Comparison of ENCODE assay signal across 19 mouse cellular contexts in genomic region chrX:102053371-102053770, GRCm38 (mm10). TPM values are rescaled to one million over a fixed set of nuclear protein-coding genes. Genes with fewer than 3 reads are reported as not detected.
DNase-seq lines count a peak whose midpoint lies in the region; ATAC-seq and TF ChIP-seq lines count a peak whose summit lies in the region.
"Had no signal": no experiment of that assay in that cellular context is flagged by ENCODE, and none has a peak within 500 bp of the region (broad histone marks: within the 10 kb centered on the region; RNA-seq: fewer than 3 reads in every experiment).

No protein-coding gene starts in this region.

- H3K27ac ChIP-seq in stomach, postnatal 0 days (replicated peaks) = no peak overlapping the region
- no peak overlapping the region for H3K27ac ChIP-seq in hindbrain, embryonic 12.5 days
- H3K27ac ChIP-seq: embryonic facial prominence, embryonic 10.5 days; embryonic facial prominence, embryonic 12.5 days; forebrain, embryonic 12.5 days had no signal

- 91% methylated on average over 2 of the region's 2 CpGs for WGBS in stomach, postnatal 0 days
- 74% methylated on average over 2 of the region's 2 CpGs for WGBS in hindbrain, embryonic 12.5 days

- H3K4me3 ChIP-seq in stomach, postnatal 0 days (ENCODE audit: low read depth, low read length) = no peak overlapping the region
- H3K4me3 ChIP-seq in hindbrain, embryonic 12.5 days = no peak overlapping the region
- H3K4me3 ChIP-seq: embryonic facial prominence, embryonic 10.5 days; embryonic facial prominence, embryonic 12.5 days; forebrain, embryonic 12.5 days had no signal

- no peak overlapping the region for H3K9ac ChIP-seq in stomach, postnatal 0 days (ENCODE audit: low read length)
- H3K9ac ChIP-seq in hindbrain, embryonic 12.5 days = no peak overlapping the region
- H3K9ac ChIP-seq: embryonic facial prominence, embryonic 12.5 days; forebrain, embryonic 12.5 days had no signal

- TF ChIP-seq CTCF in stomach, postnatal 0 days (IDR thresholded peaks at IDR 0.05; ENCODE audit: low read depth) = no peak

- no peak for TF ChIP-seq EP300 in stomach, postnatal 0 days (optimal IDR thresholded peaks at IDR 0.05)

- no peak overlapping the region for H3K4me2 ChIP-seq in stomach, postnatal 0 days (replicated peaks; ENCODE audit: low read depth)
- H3K4me2 ChIP-seq in hindbrain, embryonic 12.5 days (replicated peaks) = no peak overlapping the region
- H3K4me2 ChIP-seq: embryonic facial prominence, embryonic 12.5 days; forebrain, embryonic 12.5 days had no signal

- H3K27me3 ChIP-seq in stomach, postnatal 0 days (ENCODE audit: control insufficient read depth, insufficient read depth, low read length) = no peaks in the 10 kb centered on the region
- H3K27me3 ChIP-seq in hindbrain, embryonic 12.5 days = peaks cover 21% of the 10 kb centered on the region; the same call in 1 of the 2 replicates

- no peaks in the 10 kb centered on the region for H3K4me1 ChIP-seq in stomach, postnatal 0 days (replicated peaks; ENCODE audit: control insufficient read depth, insufficient read depth)
- H3K4me1 ChIP-seq in hindbrain, embryonic 12.5 days = no peaks in the 10 kb centered on the region
- H3K4me1 ChIP-seq: embryonic facial prominence, embryonic 10.5 days; embryonic facial prominence, embryonic 12.5 days; forebrain, embryonic 12.5 days had no signal

- no peaks in the 10 kb centered on the region for H3K36me3 ChIP-seq in stomach, postnatal 0 days (ENCODE audit: control insufficient read depth, insufficient read depth, low read length)
- H3K36me3 ChIP-seq in hindbrain, embryonic 12.5 days = no peaks in the 10 kb centered on the region
- H3K36me3 ChIP-seq: embryonic facial prominence, embryonic 10.5 days; embryonic facial prominence, embryonic 12.5 days; forebrain, embryonic 12.5 days had no signal

- H3K9me3 ChIP-seq in stomach, postnatal 0 days (ENCODE audit: control insufficient read depth, low read length) = no peaks in the 10 kb centered on the region
- H3K9me3 ChIP-seq in hindbrain, embryonic 12.5 days (replicated peaks) = no peaks in the 10 kb centered on the region
- H3K9me3 ChIP-seq: embryonic facial prominence, embryonic 10.5 days; embryonic facial prominence, embryonic 12.5 days; forebrain, embryonic 12.5 days had no signal

- ATAC-seq in granulocyte monocyte progenitor cell, adult 5-6 weeks (replicated peaks; ENCODE audit: poor library complexity, severe bottlenecking) = peak; percentile 66
- ATAC-seq in megakaryocyte progenitor cell, adult 5-6 weeks (replicated peaks; ENCODE audit: poor library complexity) = peak; percentile 67
- no peak for ATAC-seq in stomach, postnatal 0 days (ENCODE audit: low FRiP score, low TSS enrichment)
- no peak for ATAC-seq in hindbrain, embryonic 12.5 days (ENCODE audit: low FRiP score)
- ATAC-seq: forebrain, embryonic 14.5 days; forebrain, embryonic 16.5 days had no signal

- peak; percentile 21 for DNase-seq in heart, adult 11 months
- DNase-seq in heart, adult 8-10 months (ENCODE audit: low spot score) = no peak
- DNase-seq in stomach, postnatal 0 days (ENCODE audit: low spot score) = no peak
- DNase-seq: adrenal gland, adult 2 months; adrenal gland, postnatal 10 days; adrenal gland, postnatal 25 days; cerebellum, adult 11-12 months; cerebellum, adult 2 months; cerebellum, adult 9-10 months; cerebellum, postnatal 10 days; cerebellum, postnatal 25 days had no signal

RNA-seq across cellular contexts. Expression of gene Rtl5, which starts 17.7 kb away (rescaled TPM):
- total RNA-seq in heart, adult 8-10 months (2022) = 1 to 10 TPM; 1.1 to 1.9 (median 1.3) TPM
- 2.1 and 4.4 TPM in 2 replicates for total RNA-seq in granulocyte monocyte progenitor cell, adult 5-6 weeks (2014; fragmentation: Nextera tagmentation)
- total RNA-seq in granulocyte monocyte progenitor cell, adult 5-6 weeks (2017) = 0.52 and 1.6 TPM in 2 replicates
- total RNA-seq in megakaryocyte progenitor cell, adult 5-6 weeks (2015) = 0.59 and 0.76 TPM in 2 replicates
- total RNA-seq in megakaryocyte progenitor cell, adult 5-6 weeks (2017) = 1.2 and 2.1 TPM in 2 replicates
- 0.56 and 0.64 TPM in 2 replicates for polyA plus RNA-seq in stomach, postnatal 0 days (2015; fragmentation: Nextera tagmentation; extraction: Ambion mirVana)
- 4.8 and 5.2 TPM in 2 replicates for polyA plus RNA-seq in hindbrain, embryonic 12.5 days (2016; fragmentation: Nextera tagmentation; extraction: Ambion mirVana)

Comparison
In these comparisons a context has a peak if more than half of its experiments do, and no peak if none do; other contexts are left out.
1. ATAC-seq: peak in granulocyte monocyte progenitor cell, adult 5-6 weeks (single experiment) and megakaryocyte progenitor cell, adult 5-6 weeks (single experiment); none in stomach, postnatal 0 days (single experiment) and hindbrain, embryonic 12.5 days (single experiment).